Mouse (Mus musculus) kidney, postnatal 0 days (tissue): ENCODE measurements around the gene Gse1. TPM values are rescaled to one million over a fixed set of nuclear protein-coding genes. Genes with fewer than 3 reads are reported as not detected.

Experiments used
- ATAC-seq: fragments of 200-750 bp; cut with Nextera tagmentation; replicated peaks from 2 replicates; pipeline ENCODE4 v1.8.0; 2017; ENCODE audit warnings: low read depth, moderate number of reproducible peaks, moderate TSS enrichment, moderate library complexity; ENCODE audit not compliant: low FRiP score
- DNase-seq: peaks from one replicate; pipeline ENCODE4 v3.0.0-alpha.2; 2016; ENCODE audit warnings: low spot score
- H3K27ac ChIP-seq: fragments of 300-500 bp; sonication (generic); 2 replicates; pipeline ENCODE4 v1.5.1; 2014; ENCODE audit warnings: mild to moderate bottlenecking
- H3K27me3 ChIP-seq: fragments of 300-500 bp; sonication (generic); 2 replicates; pipeline ENCODE4 v1.6.1; 2014; ENCODE audit warnings: low read length, mixed read lengths; ENCODE audit not compliant: insufficient read depth
- H3K36me3 ChIP-seq: fragments of 300-500 bp; sonication (generic); 2 replicates; pipeline ENCODE4 v1.6.1; 2014; ENCODE audit warnings: low read length, mixed read lengths; ENCODE audit not compliant: insufficient read depth
- H3K4me1 ChIP-seq: fragments of 300-500 bp; sonication (generic); replicated peaks from 2 replicates; pipeline ENCODE4 v1.6.1; 2014; ENCODE audit warnings: antibody characterized with exemption, low read length, mixed read lengths; ENCODE audit not compliant: insufficient read depth
- H3K4me2 ChIP-seq: fragments of 300-500 bp; sonication (generic); 2 replicates; pipeline ENCODE4 v1.6.1; 2014; ENCODE audit warnings: mild to moderate bottlenecking, low read length, moderate library complexity, mixed read lengths
- H3K4me3 ChIP-seq: fragments of 300-500 bp; sonication (generic); replicated peaks from 2 replicates; pipeline ENCODE4 v1.5.1; 2014; ENCODE audit warnings: low read depth, low read length
- H3K9ac ChIP-seq: fragments of 300-500 bp; sonication (generic); 2 replicates; pipeline ENCODE4 v1.6.1; 2014; ENCODE audit warnings: low read depth, low read length
- H3K9me3 ChIP-seq: fragments of 300-500 bp; sonication (generic); replicated peaks from 2 replicates; pipeline ENCODE4 v1.6.1; 2016; ENCODE audit warnings: low read length, inconsistent platforms, mixed read lengths
- CTCF ChIP-seq: IDR thresholded peaks from 2 replicates; pipeline ENCODE4 v1.5.1; 2016; ENCODE audit warnings: antibody characterized with exemption, low read depth, mild to moderate bottlenecking, moderate library complexity
- WGBS: fragments of 180-500 bp; shearing (Covaris S2); extraction: QIAGEN DNeasy Blood & Tissue Kit; methylation state at CpG from one replicate; pipeline ENCODE4 v1.1.7; 2014; 5-methylcytosine and 5-hydroxymethylcytosine counted together
- polyA plus RNA-seq: library from polyadenylated mRNA; unstranded; fragments of >200 nt; fragmentation: Nextera tagmentation; extraction: Ambion mirVana; gene quantifications from 2 replicates; pipeline ENCODE4 v1.2.1, GENCODE M21; 2015

The Gse1 gene
- polyA plus RNA-seq, 1 experiment from 2014 or later = 8.4 TPM

GRCm38 (mm10) chr8:120518736-120519534 is 290.7 kb downstream of the Gse1 start:
- Histone ChIP-seq H3K27ac (0 out of 2 replicates have a peak overlapping the region, but pooled peaks have one; percentile 36), H3K27me3 (no peaks in the 10 kb centered on the region), H3K36me3 (no peaks in the 10 kb centered on the region), H3K4me1 (peaks cover 31% of the 10 kb centered on the region; the same call in 1 of the 2 replicates), H3K9ac (no peak overlapping the region), H3K9me3 (no peaks in the 10 kb centered on the region), H3K4me2 (no peak overlapping the region), H3K4me3 (no peak overlapping the region)
- no peak for TF ChIP-seq CTCF
- DNase-seq (peak; percentile 91), ATAC-seq (peak; percentile 68)
- 54% methylated on average over 14 of the region's 14 CpGs for WGBS

GRCm38 (mm10) chr8:120520287-120520686 is 292.0 kb downstream of the Gse1 start:
- TF ChIP-seq CTCF = no peak
- Histone ChIP-seq H3K4me2 (no peak overlapping the region), H3K27ac (no peak overlapping the region), H3K9ac (no peak overlapping the region), H3K36me3 (no peaks in the 10 kb centered on the region), H3K27me3 (no peaks in the 10 kb centered on the region), H3K4me1 (peaks cover 29% of the 10 kb centered on the region; the same call in 1 of the 2 replicates), H3K4me3 (no peak overlapping the region), H3K9me3 (no peaks in the 10 kb centered on the region)
- no peak for ATAC-seq
- WGBS = 69% methylated on average over 15 of the region's 15 CpGs
- DNase-seq = no peak

GRCm38 (mm10) chr8:120520707-120521590 is 292.7 kb downstream of the Gse1 start:
- 27% methylated on average over 19 of the region's 20 CpGs for WGBS
- DNase-seq (peak; percentile 85), ATAC-seq (no peak)
- H3K4me2 ChIP-seq = no peak overlapping the region
- no peaks in the 10 kb centered on the region for H3K36me3 ChIP-seq
- H3K4me3 ChIP-seq = no peak overlapping the region
- peaks cover 31% of the 10 kb centered on the region; the same call in 1 of the 2 replicates for H3K4me1 ChIP-seq
- no peak overlapping the region for H3K27ac ChIP-seq
- H3K9ac ChIP-seq = no peak overlapping the region
- no peaks in the 10 kb centered on the region for H3K9me3 ChIP-seq
- peak; percentile 51 for TF ChIP-seq CTCF
- no peaks in the 10 kb centered on the region for H3K27me3 ChIP-seq

- Histone ChIP-seq H3K36me3 (no peaks in the 10 kb centered on the region), H3K9ac (no peak overlapping the region), H3K9me3 (no peaks in the 10 kb centered on the region), H3K4me1 (peaks cover 36% of the 10 kb centered on the region; the same call in 1 of the 2 replicates), H3K27me3 (no peaks in the 10 kb centered on the region), H3K4me2 (no peak overlapping the region), H3K27ac (no peak overlapping the region), H3K4me3 (no peak overlapping the region)
- DNase-seq (no peak), ATAC-seq (no peak)
- WGBS = 67% methylated on average over 7 of the region's 7 CpGs
- no peak for TF ChIP-seq CTCF
These were observed 293.3 kb downstream of the Gse1 start for GRCm38 (mm10) chr8:120521591-120521965.

- no peaks in the 10 kb centered on the region for H3K36me3 ChIP-seq
- no peak overlapping the region for H3K9ac ChIP-seq
- no peak overlapping the region for H3K4me3 ChIP-seq
- H3K4me1 ChIP-seq = peaks cover 32% of the 10 kb centered on the region
- WGBS = 60% methylated on average over 7 of the region's 7 CpGs
- TF ChIP-seq CTCF = no peak
- no peaks in the 10 kb centered on the region for H3K27me3 ChIP-seq
- H3K4me2 ChIP-seq = no peak overlapping the region
- no peak overlapping the region for H3K27ac ChIP-seq
- no peak for ATAC-seq
- no peaks in the 10 kb centered on the region for H3K9me3 ChIP-seq
- no peak for DNase-seq
These were observed 295.4 kb downstream of the Gse1 start for GRCm38 (mm10) chr8:120523641-120524040.

GRCm38 (mm10) chr8:120525135-120525534 is 296.9 kb downstream of the Gse1 start:
- Histone ChIP-seq H3K4me2 (no peak overlapping the region), H3K9me3 (no peaks in the 10 kb centered on the region), H3K27ac (no peak overlapping the region), H3K4me1 (peaks cover 33% of the 10 kb centered on the region), H3K4me3 (no peak overlapping the region), H3K9ac (no peak overlapping the region), H3K36me3 (no peaks in the 10 kb centered on the region), H3K27me3 (no peaks in the 10 kb centered on the region)
- no peak for ATAC-seq
- 83% methylated on average over 1 of the region's 1 CpGs for WGBS
- TF ChIP-seq CTCF = no peak
- DNase-seq = no peak
